Mouse (Mus musculus) retina, postnatal 1 day (tissue): Measurements from ENCODE around the gene Cops4.

Experiments
- DNase-seq: peaks from one replicate; pipeline ENCODE4 v3.0.0-alpha.2; 2012

Cops4 gene

DNA sequence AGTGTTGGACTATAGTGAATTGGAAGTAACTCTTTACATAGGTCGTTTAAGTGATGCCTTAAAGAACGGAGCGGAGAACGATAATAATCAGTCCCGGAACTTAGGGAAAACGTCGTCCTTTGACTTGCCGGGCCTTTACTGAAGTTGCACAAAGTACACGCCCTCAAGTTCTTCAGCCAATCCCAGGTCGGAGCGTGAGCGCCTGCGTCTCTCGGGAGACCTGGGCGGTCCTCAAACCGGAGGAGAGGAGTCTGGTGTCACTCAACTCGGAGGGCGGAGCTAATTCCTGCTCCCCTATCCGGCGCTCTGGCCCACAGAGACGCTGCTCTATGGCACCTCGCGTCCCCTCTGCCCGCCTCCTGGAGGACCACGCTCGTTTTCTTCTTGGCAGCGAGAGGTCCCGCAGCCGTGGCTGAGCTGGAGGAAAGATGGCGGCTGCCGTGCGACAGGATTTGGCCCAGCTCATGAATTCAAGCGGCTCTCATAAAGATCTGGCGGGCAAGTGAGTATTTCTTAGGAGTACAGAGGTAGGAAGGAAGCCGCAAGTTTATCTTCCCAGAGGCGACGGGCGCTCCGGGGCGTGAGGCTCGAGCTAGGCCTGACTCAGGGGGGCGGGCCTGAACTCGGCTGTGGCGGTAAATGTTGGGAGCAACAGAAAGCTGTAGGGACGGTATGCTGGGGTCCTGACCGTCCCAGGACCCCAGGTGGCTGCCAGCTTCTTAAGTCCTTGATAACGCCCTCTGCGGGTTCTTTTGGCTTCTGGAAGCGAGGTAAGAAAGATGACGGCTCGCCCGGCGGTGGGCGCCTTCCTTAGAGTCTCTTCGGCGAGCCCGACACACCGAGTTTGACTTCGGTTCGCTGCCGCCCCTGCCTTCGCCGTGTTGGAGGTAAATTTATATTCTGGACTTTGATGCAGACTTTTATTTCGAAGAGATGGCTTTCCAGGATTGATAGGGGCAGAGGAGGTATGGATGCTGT, at the start of gene Cops4:
Gene Cops4, plus strand, starts transcription at position 261 of the 978 bp plus-strand sequence.
- peak; percentile 100 for DNase-seq

GRCm38 (mm10) chr5:100476328-100476727, 41.8 kb upstream of the Cops4 start:
- DNase-seq = no peak

DNA sequence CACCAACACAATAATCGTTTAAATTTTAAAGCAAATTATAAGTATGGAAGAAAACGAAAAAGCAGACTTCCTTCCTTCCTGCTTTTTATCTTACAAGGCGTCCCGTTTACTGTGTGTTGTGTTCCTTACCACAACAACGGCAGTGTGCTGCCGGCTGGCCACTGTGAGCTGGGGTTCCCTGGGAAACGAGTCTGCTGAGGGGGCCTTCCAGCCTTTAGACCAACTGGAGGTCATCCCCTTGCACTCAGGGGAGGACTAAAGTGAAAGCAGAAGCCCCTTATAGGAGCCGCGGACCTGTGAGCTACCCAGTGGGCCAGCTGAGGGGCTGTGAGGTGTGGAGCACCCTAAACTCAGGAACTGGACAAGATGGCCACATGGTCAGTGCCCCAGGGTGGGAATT, 40.5 kb upstream of the Cops4 start:
- no peak for DNase-seq

GRCm38 (mm10) chr5:100483569-100483968, 34.5 kb upstream of the Cops4 start:
- no peak for DNase-seq

DNA sequence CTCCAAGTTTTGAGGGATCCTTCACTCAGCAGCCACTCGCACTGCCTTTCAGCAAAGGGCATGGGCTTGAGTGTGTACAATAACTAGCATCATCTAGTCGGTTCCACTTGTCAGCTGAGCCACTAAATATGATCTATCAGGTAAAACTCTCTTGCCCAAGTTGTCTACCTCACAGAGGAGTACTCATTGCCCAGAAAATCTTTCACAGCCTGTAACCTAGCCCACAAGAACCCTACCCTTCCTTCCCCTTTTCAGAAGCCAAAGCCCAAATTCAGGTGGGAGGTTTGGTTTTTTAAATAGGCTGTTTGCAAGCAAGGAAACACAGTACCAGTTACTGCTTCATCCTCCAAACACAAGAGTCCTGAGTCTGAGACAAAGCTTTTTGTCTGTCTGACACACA, 31.0 kb upstream of the Cops4 start:
- no peak for DNase-seq

DNA sequence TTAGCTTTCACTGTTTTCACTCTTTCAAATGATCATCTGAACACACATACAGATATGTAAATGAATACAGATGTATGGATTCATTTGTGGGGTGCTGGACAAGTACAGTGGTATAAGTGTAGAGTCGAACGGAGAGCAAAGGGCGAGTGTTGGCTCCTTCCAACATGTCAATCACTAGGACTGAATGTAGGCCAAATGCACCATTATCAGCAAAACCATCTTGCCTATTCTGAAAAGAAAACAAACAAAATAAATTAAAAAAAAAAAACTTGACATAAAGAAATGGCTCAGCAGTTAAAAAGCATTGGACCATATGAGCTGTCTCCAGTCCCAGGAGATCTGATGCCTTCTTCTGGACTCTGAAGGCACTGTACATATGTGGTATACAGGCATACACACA, 29.9 kb upstream of the Cops4 start:
- DNase-seq = no peak

DNA sequence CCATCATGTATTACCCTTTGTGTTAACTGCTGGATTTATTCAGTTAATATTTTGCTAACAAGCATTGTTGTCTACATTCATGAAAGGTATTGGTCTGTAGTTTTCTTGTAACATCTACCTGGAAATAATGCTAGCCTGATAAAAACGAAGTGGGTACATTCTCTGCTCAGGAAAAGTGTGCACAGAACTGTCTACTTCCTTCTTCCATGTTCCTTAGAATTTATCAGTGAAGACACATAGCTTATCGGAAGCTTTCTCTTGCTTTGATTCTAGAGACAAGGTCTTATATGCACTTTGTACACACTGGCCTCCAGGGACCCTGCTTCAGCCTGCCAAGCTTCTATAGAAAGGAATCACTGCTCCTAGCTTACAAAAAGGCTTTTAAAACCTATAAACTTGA, 28.8 kb upstream of the Cops4 start:
- DNase-seq = no peak

DNA sequence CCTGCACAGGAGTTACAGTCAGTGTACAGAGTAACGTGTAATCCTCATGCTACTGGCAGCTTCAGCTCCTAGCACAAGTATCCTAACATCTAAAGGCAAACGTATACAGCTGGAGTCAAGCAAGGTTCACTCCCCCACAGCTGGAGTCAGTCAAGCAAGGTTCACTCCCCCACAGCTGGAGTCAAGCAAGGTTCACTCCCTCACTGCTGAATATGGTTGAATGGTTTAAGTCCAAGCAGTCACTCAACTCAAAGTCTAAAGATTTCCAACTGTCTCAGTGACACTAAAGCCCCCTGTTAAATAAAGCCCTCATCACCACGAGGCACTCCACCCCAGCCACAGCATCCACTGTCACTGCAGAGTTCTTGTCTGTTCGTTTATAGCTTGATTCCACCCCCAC, 26.4 kb upstream of the Cops4 start:
- DNase-seq = no peak

GRCm38 (mm10) chr5:100498436-100499180, 19.5 kb upstream of the Cops4 start:
- DNase-seq = peak; percentile 85

DNA sequence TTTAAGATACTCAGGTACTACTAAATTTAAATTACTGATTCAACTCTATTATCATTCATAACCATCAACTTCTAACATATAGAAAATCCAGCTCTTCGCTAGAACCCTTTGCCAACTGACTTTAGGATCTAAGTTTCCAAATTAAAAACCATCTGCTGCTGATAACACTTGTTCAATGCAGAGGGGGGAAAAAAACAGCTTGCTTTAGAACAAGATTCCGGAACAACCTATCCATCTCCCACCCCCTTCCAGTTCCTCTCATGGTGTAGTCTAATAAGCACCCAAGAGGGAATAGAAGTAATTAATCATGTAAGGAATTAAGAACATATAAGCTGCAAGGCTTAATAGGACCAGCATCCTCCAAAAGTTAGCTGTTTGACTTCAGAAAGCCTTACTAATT, 18.9 kb upstream of the Cops4 start:
- DNase-seq = no peak

GRCm38 (mm10) chr5:100499831-100500304, 18.2 kb upstream of the Cops4 start:
- DNase-seq = peak; percentile 58

DNA sequence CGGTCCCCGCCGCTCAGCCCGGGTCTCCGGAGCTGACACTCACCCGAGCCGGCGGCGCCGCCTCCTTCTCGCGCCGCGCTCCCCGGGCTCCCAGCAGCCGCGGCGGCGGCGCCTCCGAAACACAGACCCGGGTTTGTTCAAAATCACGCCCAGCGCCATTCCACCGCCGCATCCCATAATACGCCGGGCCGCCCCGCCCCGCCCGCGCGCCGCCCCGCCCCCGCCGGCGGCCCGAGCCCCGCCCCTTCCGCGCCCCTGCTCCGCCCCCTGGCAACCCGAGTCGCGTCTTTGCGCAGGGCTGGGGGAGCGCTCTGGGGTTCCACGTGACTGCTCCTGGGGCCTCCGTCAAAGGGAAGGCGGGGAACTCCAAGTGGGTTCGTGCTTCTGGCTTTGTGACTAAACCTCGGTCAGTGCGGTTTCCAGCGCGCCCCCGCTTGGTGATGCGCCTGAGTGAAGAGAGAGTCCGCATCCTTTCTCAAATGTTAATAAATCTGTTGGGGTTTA, 17.6 kb upstream of the Cops4 start, which contains the start of gene Lin54:
Gene Lin54, minus strand, starts transcription at position 182 of the 504 bp plus-strand sequence.
- peak; percentile 96 for DNase-seq

DNA sequence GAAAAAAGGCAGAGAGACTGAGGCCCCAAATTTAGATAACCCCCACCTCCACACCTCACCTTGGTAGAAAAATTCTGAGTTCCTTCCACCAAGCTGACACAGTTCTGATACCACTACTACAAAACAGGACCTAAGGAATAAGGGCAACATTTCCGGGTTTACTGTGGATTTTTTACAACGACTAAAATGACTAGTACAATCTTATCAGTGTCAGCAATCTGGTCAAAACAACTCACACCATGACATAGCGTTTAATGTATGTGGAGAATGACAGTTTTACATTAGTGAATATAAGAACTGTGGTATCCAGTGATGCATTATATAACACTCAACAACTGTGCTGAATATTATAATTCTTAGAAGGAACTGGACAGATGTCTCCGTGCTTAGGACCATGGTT, 16.8 kb upstream of the Cops4 start:
- DNase-seq = no peak

DNA sequence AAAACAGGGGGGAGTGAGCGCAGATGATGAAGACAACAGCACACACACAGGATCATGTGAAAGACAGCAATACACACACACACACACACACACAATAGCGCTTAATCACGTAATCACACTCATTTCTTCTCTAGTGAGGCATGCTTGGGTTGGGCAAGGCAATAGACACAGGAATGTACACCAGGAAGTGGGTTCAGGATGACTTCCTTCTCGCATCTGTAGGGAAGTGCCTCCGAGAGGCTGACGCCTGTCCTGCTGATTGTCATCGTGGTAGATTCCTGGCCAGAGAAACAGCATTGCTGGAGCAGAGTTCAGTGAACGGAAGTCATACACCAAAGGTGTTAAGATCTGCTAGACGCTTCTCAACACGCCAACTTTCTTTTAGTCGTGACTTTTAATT, 8.9 kb upstream of the Cops4 start:
- no peak for DNase-seq

DNA sequence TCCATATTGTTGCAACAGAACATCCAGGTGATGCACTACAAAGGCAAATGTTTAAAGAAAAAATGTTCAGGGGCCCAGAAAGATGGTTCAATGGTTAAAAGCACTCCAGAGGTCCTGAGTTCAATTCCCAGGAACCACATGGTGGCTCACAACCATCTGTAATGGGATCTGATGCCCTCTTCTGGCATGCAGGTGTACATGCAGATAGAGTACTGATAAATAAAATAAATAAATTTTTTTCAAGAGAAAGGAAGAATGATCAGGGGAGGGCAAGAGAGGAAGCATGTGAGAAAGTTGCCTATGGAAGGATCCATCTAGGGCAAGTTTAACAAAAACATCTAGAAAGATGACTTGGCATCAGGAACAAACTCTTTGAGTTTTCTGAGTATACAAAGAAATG, 5.5 kb upstream of the Cops4 start:
- DNase-seq = no peak

GRCm38 (mm10) chr5:100519027-100519411, 910 bp downstream of the Cops4 start:
- no peak for DNase-seq

DNA sequence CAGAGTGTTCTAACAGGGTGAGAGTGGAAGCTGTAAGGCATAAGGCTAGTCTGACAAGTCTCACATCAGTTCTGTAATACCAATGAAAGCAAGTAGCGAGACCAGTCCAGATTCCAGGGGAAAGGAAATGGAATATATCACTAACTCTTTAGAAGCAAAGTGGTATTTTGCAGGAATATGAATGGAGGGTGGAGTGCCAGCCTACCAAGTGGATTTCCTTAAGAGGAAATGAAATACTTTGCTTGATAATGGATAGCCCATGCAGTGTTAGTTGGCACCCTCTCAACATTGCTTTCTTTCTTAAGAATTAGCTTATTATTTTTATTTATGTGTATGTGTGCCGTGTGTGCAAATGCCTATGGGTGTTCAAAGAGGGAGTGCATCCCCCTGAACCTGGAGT, 2.1 kb downstream of the Cops4 start:
- DNase-seq = no peak

GRCm38 (mm10) chr5:100523331-100523730, 5.2 kb downstream of the Cops4 start:
- no peak for DNase-seq

GRCm38 (mm10) chr5:100524921-100525320, 6.8 kb downstream of the Cops4 start:
- no peak for DNase-seq

DNA sequence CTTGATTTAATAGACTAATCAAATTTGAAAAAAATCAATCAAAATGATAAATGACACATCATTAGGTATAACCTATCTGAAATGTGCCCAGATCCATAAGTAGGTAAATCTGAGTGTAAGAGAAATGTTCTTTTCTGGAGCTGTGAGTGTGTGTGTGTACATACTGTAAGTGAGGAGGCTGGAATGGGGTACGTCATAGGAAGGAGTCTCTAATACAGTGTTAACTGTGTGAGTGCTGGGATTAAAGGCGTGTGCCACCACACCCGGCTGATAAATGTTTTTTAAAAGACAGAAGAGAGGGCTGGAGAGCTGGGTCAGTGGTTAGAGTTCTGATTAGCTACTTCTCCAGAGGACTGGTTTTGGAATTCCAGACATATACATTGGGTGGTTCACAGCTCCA, 7.5 kb downstream of the Cops4 start:
- DNase-seq = no peak

GRCm38 (mm10) chr5:100526164-100526563, 8.1 kb downstream of the Cops4 start:
- no peak for DNase-seq

GRCm38 (mm10) chr5:100535826-100536225, 17.7 kb downstream of the Cops4 start:
- no peak for DNase-seq

- DNase-seq = peak; percentile 56
These were observed 18.5 kb downstream of the Cops4 start for GRCm38 (mm10) chr5:100536638-100537037.
